Mouse (Mus musculus) MEL (cell line): ENCODE results near the gene Zic2.

ENCODE experiments used
- BHLHE40 ChIP-seq: IDR thresholded peaks from 2 replicates; pipeline ENCODE4 v1.6.1; 2012; ENCODE audit warnings: low read depth, mild to moderate bottlenecking, inconsistent platforms, low read length, improper control_type of control experiment, borderline replicate concordance
- CTCF ChIP-seq, 3 experiments: IDR thresholded peaks in 2 of 3; conservative IDR thresholded peaks in 1 of 3; 2 replicates each; pipeline ENCODE4 v1.5.1; 2011 to 2012; ENCODE audit warnings: low read length in 3 of 3, low read depth in 2 of 3, mild to moderate bottlenecking in 2 of 3, improper control_type of control experiment in 1 of 3, inconsistent platforms in 1 of 3, mixed read lengths in 1 of 3, moderate library complexity in 1 of 3; ENCODE audit not compliant: control insufficient read depth in 1 of 3, insufficient read depth in 1 of 3, poor library complexity in 1 of 3, severe bottlenecking in 1 of 3
- GATA1 ChIP-seq: IDR thresholded peaks from 2 replicates; pipeline ENCODE4 v1.6.1; 2011; ENCODE audit warnings: low read depth, low read length, improper control_type of control experiment
- JUND ChIP-seq: IDR thresholded peaks from 2 replicates; pipeline ENCODE4 v1.6.1; 2011; ENCODE audit warnings: low read depth, mild to moderate bottlenecking, improper control_type of control experiment, low read length
- NELFE ChIP-seq: IDR thresholded peaks from 2 replicates; pipeline ENCODE4 v1.6.1; 2011; ENCODE audit warnings: low read depth, low read length, improper control_type of control experiment
- POLR2A ChIP-seq, 2 experiments: IDR thresholded peaks; 2 replicates each; pipeline ENCODE4 v1.6.1; 2011 to 2012; ENCODE audit warnings: low read length in 2 of 2, mild to moderate bottlenecking in 2 of 2, control low read depth in 1 of 2, improper control_type of control experiment in 1 of 2, low read depth in 1 of 2, moderate library complexity in 1 of 2; ENCODE audit not compliant: control insufficient read depth in 1 of 2, insufficient read depth in 1 of 2, poor library complexity in 1 of 2
- SMC3 ChIP-seq: IDR thresholded peaks from 2 replicates; pipeline ENCODE4 v1.6.1; 2011; ENCODE audit warnings: low read depth, low read length, improper control_type of control experiment
- TAL1 ChIP-seq: IDR thresholded peaks from 2 replicates; pipeline ENCODE4 v1.6.1; 2012; ENCODE audit warnings: mild to moderate bottlenecking, inconsistent platforms, low read length, moderate library complexity, mixed read lengths
- UBTF ChIP-seq: IDR thresholded peaks from 2 replicates; pipeline ENCODE4 v1.6.1; 2012; ENCODE audit warnings: low read depth, mild to moderate bottlenecking, inconsistent platforms, low read length, improper control_type of control experiment, moderate library complexity, borderline replicate concordance; ENCODE audit not compliant: insufficient read depth
- USF2 ChIP-seq, 2 experiments: IDR thresholded peaks; 2 replicates each; pipeline ENCODE4 v1.6.1; 2011 to 2012; ENCODE audit warnings: improper control_type of control experiment in 2 of 2, low read length in 2 of 2, borderline replicate concordance in 1 of 2, inconsistent platforms in 1 of 2, low read depth in 1 of 2, mild to moderate bottlenecking in 1 of 2; ENCODE audit not compliant: insufficient read depth in 1 of 2
- ZC3H11A ChIP-seq: IDR thresholded peaks from 2 replicates; pipeline ENCODE4 v1.6.1; 2012; ENCODE audit warnings: low read depth, mild to moderate bottlenecking, inconsistent platforms, low read length, improper control_type of control experiment
- ZKSCAN1 ChIP-seq: IDR thresholded peaks from 2 replicates; pipeline ENCODE4 v1.6.1; 2012; ENCODE audit warnings: low read depth, mild to moderate bottlenecking, inconsistent platforms, low read length, improper control_type of control experiment, moderate library complexity

GRCm38 (mm10) chr14:122482081-122483023 is 7.1 kb downstream of the Zic2 start:
- TF ChIP-seq BHLHE40 (no peak), ZC3H11A (no peak), SMC3 (no peak), JUND (no peak), TAL1 (no peak), ZKSCAN1 (no peak), POLR2A (IDR thresholded peaks at IDR 0.05; ENCODE audit: control insufficient read depth in 1 of 2, insufficient read depth in 1 of 2, low read depth in 1 of 2, low read length in 2 of 2, poor library complexity in 1 of 2) (no peak), CTCF (IDR thresholded peaks at IDR 0.05 in 2 of 3, conservative IDR thresholded peaks at IDR 0.05 in 1 of 3; ENCODE audit: control insufficient read depth in 1 of 3, insufficient read depth in 1 of 3, low read depth in 2 of 3, low read length in 3 of 3, poor library complexity in 1 of 3, severe bottlenecking in 1 of 3) (no peak), NELFE (no peak), GATA1 (no peak), UBTF (no peak), USF2 (IDR thresholded peaks at IDR 0.05; ENCODE audit: borderline replicate concordance in 1 of 2, insufficient read depth in 1 of 2, low read depth in 1 of 2, low read length in 2 of 2) (no peak)
